Mouse (Mus musculus) hindbrain, embryonic 15.5 days (tissue): ENCODE data around the gene Slc10a7. TPM values are rescaled to one million over a fixed set of nuclear protein-coding genes. Genes with fewer than 3 reads are reported as not detected.
A peak's percentile ranks its signal among the peaks of the same experiment; 100 is the strongest.

Source experiments
- ATAC-seq: fragments of 200-750 bp; cut with Nextera tagmentation; 2 replicates; pipeline ENCODE4 v1.8.0; 2017; ENCODE audit warnings: low read depth, moderate number of reproducible peaks, moderate TSS enrichment; ENCODE audit not compliant: low FRiP score
- H3K27ac ChIP-seq: fragments of 300-500 bp; sonication (generic); replicated peaks from 2 replicates; pipeline ENCODE4 v1.5.1; 2015; ENCODE audit warnings: mild to moderate bottlenecking, inconsistent platforms
- H3K27me3 ChIP-seq: fragments of 300-500 bp; sonication (generic); 2 replicates; pipeline ENCODE4 v1.6.1; 2015; ENCODE audit warnings: control low read depth, inconsistent platforms
- H3K36me3 ChIP-seq: fragments of 300-500 bp; sonication (generic); 2 replicates; pipeline ENCODE4 v1.6.1; 2015; ENCODE audit warnings: control low read depth, inconsistent platforms
- H3K4me1 ChIP-seq: fragments of 300-500 bp; sonication (generic); replicated peaks from 2 replicates; pipeline ENCODE4 v1.6.1; 2015; ENCODE audit warnings: control low read depth, inconsistent platforms
- H3K4me2 ChIP-seq: fragments of 300-500 bp; sonication (generic); 2 replicates; pipeline ENCODE4 v1.6.1; 2015; ENCODE audit warnings: moderate library complexity, mild to moderate bottlenecking, inconsistent platforms
- H3K4me3 ChIP-seq: fragments of 300-500 bp; sonication (generic); 2 replicates; pipeline ENCODE4 v1.5.1; 2015; ENCODE audit warnings: mild to moderate bottlenecking, inconsistent platforms
- H3K9ac ChIP-seq: fragments of 300-500 bp; sonication (generic); 2 replicates; pipeline ENCODE4 v1.6.1; 2015; ENCODE audit warnings: inconsistent platforms
- H3K9me3 ChIP-seq: fragments of 300-500 bp; sonication (generic); 2 replicates; pipeline ENCODE4 v1.6.1; 2016; ENCODE audit warnings: control low read depth, inconsistent platforms
- WGBS: fragments of 180-500 bp; shearing (Covaris S2); methylation state at CpG from one replicate; pipeline ENCODE4 v1.1.7; 2015; 5-methylcytosine and 5-hydroxymethylcytosine counted together
- polyA plus RNA-seq: library from polyadenylated mRNA; unstranded; fragments of >200 nt; fragmentation: Nextera tagmentation; extraction: Ambion mirVana; gene quantifications from 2 replicates; pipeline ENCODE4 v1.2.1, GENCODE M21; 2015

Gene Slc10a7
- polyA plus RNA-seq, 1 experiment from 2014 or later = 11.9 TPM

- H3K4me2 ChIP-seq = no peak overlapping the region
- no peak overlapping the region for H3K27ac ChIP-seq
- no peak for ATAC-seq
- WGBS = 28% methylated on average over 1 of the region's 1 CpGs
- H3K4me1 ChIP-seq = no peaks in the 10 kb centered on the region; the same call in 1 of the 2 replicates
- H3K27me3 ChIP-seq = no peaks in the 10 kb centered on the region
- no peaks in the 10 kb centered on the region for H3K36me3 ChIP-seq
- H3K4me3 ChIP-seq = no peak overlapping the region
- H3K9me3 ChIP-seq = no peaks in the 10 kb centered on the region
- no peak overlapping the region for H3K9ac ChIP-seq
Observed at GRCm38 (mm10) chr8:78655351-78656045, 146.4 kb downstream of the Slc10a7 start.

- 84% methylated on average over 10 of the region's 10 CpGs for WGBS
- no peaks in the 10 kb centered on the region for H3K36me3 ChIP-seq
- no peaks in the 10 kb centered on the region for H3K27me3 ChIP-seq
- ATAC-seq = no peak
- no peak overlapping the region for H3K27ac ChIP-seq
- no peak overlapping the region for H3K4me2 ChIP-seq
- no peak overlapping the region for H3K4me3 ChIP-seq
- no peaks in the 10 kb centered on the region; the same call in none of the 2 replicates for H3K4me1 ChIP-seq
- H3K9me3 ChIP-seq = no peaks in the 10 kb centered on the region
- no peak overlapping the region for H3K9ac ChIP-seq
Observed at GRCm38 (mm10) chr8:78656700-78657370, 147.7 kb downstream of the Slc10a7 start.

- H3K4me3 ChIP-seq = no peak overlapping the region
- no peak overlapping the region for H3K4me2 ChIP-seq
- H3K27ac ChIP-seq = no peak overlapping the region
- H3K9me3 ChIP-seq = no peaks in the 10 kb centered on the region
- ATAC-seq = no peak
- H3K27me3 ChIP-seq = no peaks in the 10 kb centered on the region
- H3K36me3 ChIP-seq = no peaks in the 10 kb centered on the region
- WGBS = 60% methylated on average over 5 of the region's 5 CpGs
- H3K4me1 ChIP-seq = peaks cover 3% of the 10 kb centered on the region; the same call in 1 of the 2 replicates
- no peak overlapping the region for H3K9ac ChIP-seq
Observed at GRCm38 (mm10) chr8:78658172-78658571, 149.0 kb downstream of the Slc10a7 start.

GRCm38 (mm10) chr8:78659617-78660187, 150.6 kb downstream of the Slc10a7 start:
- Histone ChIP-seq H3K27ac (no peak overlapping the region), H3K27me3 (no peaks in the 10 kb centered on the region), H3K4me2 (no peak overlapping the region), H3K4me1 (peaks cover 3% of the 10 kb centered on the region; the same call in 1 of the 2 replicates), H3K9me3 (no peaks in the 10 kb centered on the region), H3K36me3 (no peaks in the 10 kb centered on the region), H3K4me3 (no peak overlapping the region), H3K9ac (no peak overlapping the region)
- ATAC-seq = no peak
- WGBS = 94% methylated on average over 3 of the region's 3 CpGs

- Histone ChIP-seq H3K9ac (no peak overlapping the region), H3K4me2 (no peak overlapping the region), H3K9me3 (no peaks in the 10 kb centered on the region), H3K36me3 (no peaks in the 10 kb centered on the region), H3K27me3 (no peaks in the 10 kb centered on the region), H3K4me1 (peaks cover 3% of the 10 kb centered on the region; the same call in 1 of the 2 replicates), H3K4me3 (no peak overlapping the region), H3K27ac (no peak overlapping the region)
- WGBS = 84% methylated on average over 12 of the region's 12 CpGs
- no peak for ATAC-seq
Observed at GRCm38 (mm10) chr8:78664306-78664940, 155.3 kb downstream of the Slc10a7 start.

GRCm38 (mm10) chr8:78667399-78667798, 158.3 kb downstream of the Slc10a7 start:
- Histone ChIP-seq H3K27ac (no peak overlapping the region), H3K4me2 (no peak overlapping the region), H3K4me3 (no peak overlapping the region), H3K9me3 (no peaks in the 10 kb centered on the region), H3K9ac (no peak overlapping the region), H3K36me3 (no peaks in the 10 kb centered on the region), H3K27me3 (no peaks in the 10 kb centered on the region), H3K4me1 (no peaks in the 10 kb centered on the region)
- no peak for ATAC-seq
- 85% methylated on average over 5 of the region's 5 CpGs for WGBS

- no peak overlapping the region for H3K4me3 ChIP-seq
- WGBS = 75% methylated on average over 5 of the region's 5 CpGs
- H3K27me3 ChIP-seq = no peaks in the 10 kb centered on the region
Observed at GRCm38 (mm10) chr8:78668206-78668605, 159.1 kb downstream of the Slc10a7 start.

GRCm38 (mm10) chr8:78670241-78670640, 161.1 kb downstream of the Slc10a7 start:
- Histone ChIP-seq H3K4me3 (no peak overlapping the region), H3K36me3 (no peaks in the 10 kb centered on the region), H3K27me3 (no peaks in the 10 kb centered on the region), H3K9me3 (no peaks in the 10 kb centered on the region), H3K9ac (no peak overlapping the region), H3K27ac (no peak overlapping the region), H3K4me1 (no peaks in the 10 kb centered on the region), H3K4me2 (no peak overlapping the region)
- no peak for ATAC-seq
- WGBS = 94% methylated on average over 7 of the region's 7 CpGs

More at GRCm38 (mm10) chr8:78668206-78668605, 159.1 kb downstream of the Slc10a7 start:
- Histone ChIP-seq H3K36me3 (no peaks in the 10 kb centered on the region), H3K4me1 (no peaks in the 10 kb centered on the region), H3K9me3 (no peaks in the 10 kb centered on the region), H3K4me2 (no peak overlapping the region), H3K9ac (no peak overlapping the region), H3K27ac (no peak overlapping the region)
- ATAC-seq = no peak

GRCm38 (mm10) chr8:78678541-78679219, 169.5 kb downstream of the Slc10a7 start:
- Histone ChIP-seq H3K4me1 (no peaks in the 10 kb centered on the region), H3K9me3 (no peaks in the 10 kb centered on the region), H3K36me3 (no peaks in the 10 kb centered on the region), H3K27ac (no peak overlapping the region), H3K4me3 (no peak overlapping the region), H3K27me3 (no peaks in the 10 kb centered on the region), H3K4me2 (no peak overlapping the region), H3K9ac (no peak overlapping the region)
- ATAC-seq = no peak
- WGBS = 85% methylated on average over 10 of the region's 10 CpGs

- Histone ChIP-seq H3K36me3 (no peaks in the 10 kb centered on the region), H3K4me3 (no peak overlapping the region), H3K9me3 (no peaks in the 10 kb centered on the region), H3K9ac (no peak overlapping the region), H3K4me2 (no peak overlapping the region), H3K27me3 (no peaks in the 10 kb centered on the region), H3K27ac (no peak overlapping the region), H3K4me1 (peaks cover 7% of the 10 kb centered on the region; the same call in 1 of the 2 replicates)
- ATAC-seq = peak; percentile 72
- WGBS = 49% methylated on average over 10 of the region's 10 CpGs
Observed at GRCm38 (mm10) chr8:78690795-78691194, 181.6 kb downstream of the Slc10a7 start.

- Histone ChIP-seq H3K36me3 (peaks cover 9% of the 10 kb centered on the region; the same call in 1 of the 2 replicates), H3K4me2 (no peak overlapping the region), H3K4me3 (no peak overlapping the region), H3K27ac (no peak overlapping the region), H3K9me3 (no peaks in the 10 kb centered on the region; the same call in 1 of the 2 replicates), H3K27me3 (no peaks in the 10 kb centered on the region), H3K9ac (no peak overlapping the region), H3K4me1 (peaks cover 3% of the 10 kb centered on the region)
- no peak for ATAC-seq
- WGBS = 94% methylated on average over 14 of the region's 14 CpGs
Observed at GRCm38 (mm10) chr8:78698331-78698741, 189.2 kb downstream of the Slc10a7 start.
